Mouse (Mus musculus) adipocyte (in vitro differentiated cells): ENCODE measurements around the gene Gm42674.
A peak's percentile ranks its signal among the peaks of the same experiment; 100 is the strongest.

Experiments
- DNase-seq: peaks from one replicate; pipeline ENCODE4 v3.0.0-alpha.2; 2016; ENCODE audit warnings: low spot score

The Gm42674 gene

GRCm38 (mm10) chr3:90623435-90624071 is 21.8 kb downstream of the Gm42674 start:
- DNase-seq: peak; percentile 50

- no peak for DNase-seq
These were observed 23.8 kb downstream of the Gm42674 start for GRCm38 (mm10) chr3:90625496-90625895.

GRCm38 (mm10) chr3:90626266-90627021 is 24.7 kb downstream of the Gm42674 start:
- DNase-seq: no peak

GRCm38 (mm10) chr3:90627366-90627765 is 25.7 kb downstream of the Gm42674 start:
- DNase-seq: no peak

GRCm38 (mm10) chr3:90627807-90628206 is 26.1 kb downstream of the Gm42674 start:
- DNase-seq: peak; percentile 61

GRCm38 (mm10) chr3:90629298-90629697 is 27.6 kb downstream of the Gm42674 start:
- no peak for DNase-seq

- DNase-seq: no peak
These were observed 30.3 kb downstream of the Gm42674 start for GRCm38 (mm10) chr3:90631984-90632383.

- no peak for DNase-seq
These were observed 37.0 kb downstream of the Gm42674 start for GRCm38 (mm10) chr3:90638511-90639275.

- no peak for DNase-seq
These were observed 37.9 kb downstream of the Gm42674 start for GRCm38 (mm10) chr3:90639511-90640154.

GRCm38 (mm10) chr3:90640981-90641380 is 39.3 kb downstream of the Gm42674 start:
- DNase-seq: no peak

- peak; percentile 54 for DNase-seq
These were observed 42.5 kb downstream of the Gm42674 start for GRCm38 (mm10) chr3:90644220-90644619.

- DNase-seq: no peak
These were observed 45.6 kb downstream of the Gm42674 start for GRCm38 (mm10) chr3:90647291-90647690.

- no peak for DNase-seq
These were observed 47.3 kb downstream of the Gm42674 start for GRCm38 (mm10) chr3:90648981-90649380.

GRCm38 (mm10) chr3:90649832-90650231 is 48.1 kb downstream of the Gm42674 start:
- no peak for DNase-seq

- peak; percentile 90 for DNase-seq
These were observed 51.3 kb downstream of the Gm42674 start for GRCm38 (mm10) chr3:90652878-90653508.

- DNase-seq: no peak
These were observed 52.0 kb downstream of the Gm42674 start, which contains the start of gene S100a7a for GRCm38 (mm10) chr3:90653717-90654116. Gene S100a7a (plus strand): TSS chr3:90654017.
